Mouse (Mus musculus): ENCODE measurements around the gene Gpx4.

Gpx4 gene

DNA sequence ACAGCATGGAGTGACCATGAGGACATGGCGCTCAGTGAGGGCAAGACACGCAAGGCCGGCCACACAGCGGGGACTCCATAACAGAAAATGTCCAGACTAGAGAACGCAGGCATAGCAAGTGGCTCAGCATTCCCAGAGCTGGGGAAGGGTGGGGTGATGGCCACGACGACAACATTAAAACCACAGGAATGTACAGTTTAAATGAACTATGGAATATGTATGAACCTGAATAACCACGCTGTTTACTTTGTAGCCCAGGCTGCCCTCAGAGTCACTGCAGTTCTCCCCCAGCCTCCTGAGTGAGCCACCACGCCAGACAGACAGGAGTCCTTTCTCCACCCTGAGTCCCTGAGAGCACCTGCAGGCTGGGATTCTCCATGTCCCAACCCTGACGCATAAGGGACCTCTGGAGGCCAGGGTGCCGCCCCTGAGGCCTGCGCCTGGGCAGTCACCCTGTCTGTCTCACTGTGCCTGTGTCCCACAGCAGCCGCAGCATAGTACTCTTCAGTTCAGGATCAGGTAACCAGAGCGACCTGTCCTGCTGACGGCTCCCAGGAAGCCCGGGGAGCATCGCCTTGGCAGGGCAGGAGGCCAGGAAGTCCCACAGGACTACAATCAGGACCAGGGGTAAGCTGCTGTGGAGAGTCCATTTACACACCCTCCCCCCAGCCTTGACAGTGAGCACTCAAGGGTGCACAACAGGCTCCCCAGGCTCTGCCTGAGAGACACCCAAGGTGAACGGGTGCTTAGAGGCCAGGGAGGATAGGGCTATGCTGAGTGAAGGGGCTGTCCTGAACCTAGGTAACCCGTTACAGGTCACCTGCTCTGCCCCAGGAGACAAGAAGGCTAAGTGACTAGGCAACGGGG is 25.9 kb downstream of the Gpx4 start:
- DNase-seq (ENCODE audit: low read depth, low spot score), result no peak

DNA sequence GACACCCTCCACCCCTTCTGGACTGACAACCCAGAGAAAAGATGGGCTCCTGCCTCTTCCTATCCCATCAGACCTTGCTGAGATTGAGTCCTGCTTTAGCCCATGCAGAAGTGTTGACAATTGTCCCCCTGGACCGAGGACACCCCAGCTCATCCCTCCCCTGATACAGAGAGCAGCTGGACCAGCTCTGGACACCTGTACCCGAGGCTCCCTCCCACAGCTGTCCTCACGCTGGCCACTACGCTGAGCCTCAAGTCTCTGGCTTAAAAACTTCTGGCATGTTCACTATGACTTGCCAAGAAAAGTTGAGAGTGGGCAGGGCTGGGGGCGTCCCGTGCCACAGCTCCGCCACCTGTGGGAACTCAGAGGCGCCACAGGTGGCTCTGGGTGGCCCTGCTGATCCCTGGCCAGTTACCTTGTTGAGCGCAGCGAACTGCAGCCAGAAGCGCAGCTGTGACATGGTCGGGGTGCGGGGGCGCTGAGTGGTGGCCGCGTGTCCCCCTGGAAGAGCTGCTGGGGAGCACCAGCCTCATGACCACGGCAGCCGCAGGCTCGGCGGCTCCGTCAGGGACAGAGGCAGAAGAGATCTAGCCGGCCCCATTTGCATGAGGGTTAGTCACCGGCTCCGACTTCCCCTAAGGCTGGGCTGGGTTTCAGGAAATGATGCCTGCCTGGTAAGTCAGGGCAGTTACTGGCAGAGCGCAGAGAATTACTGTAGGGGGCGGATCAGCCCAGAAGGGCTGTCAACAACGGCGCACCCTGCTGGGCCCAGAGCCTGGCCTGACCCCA is 28.0 kb downstream of the Gpx4 start:
- no peak for DNase-seq (ENCODE audit: low read depth, low spot score)

DNA sequence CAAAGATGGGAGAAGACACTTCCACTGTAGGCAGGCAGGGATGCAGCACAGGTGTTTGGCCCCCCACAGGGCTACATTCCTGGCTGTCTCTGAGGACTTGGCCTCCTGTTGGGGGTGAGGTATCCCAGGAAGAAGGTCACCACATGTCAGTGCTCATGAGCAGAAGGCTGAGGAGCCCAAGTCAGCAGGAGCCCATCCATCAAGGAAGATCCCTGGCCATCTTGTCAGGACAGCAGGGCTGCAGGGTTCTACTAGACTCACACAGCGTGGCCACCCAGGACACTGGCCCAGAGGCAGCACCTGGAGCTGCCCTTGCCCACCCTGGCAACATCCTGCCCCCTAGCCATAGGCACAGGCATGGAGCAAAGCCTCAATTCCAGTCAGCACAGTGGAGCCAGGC is 29.0 kb downstream of the Gpx4 start:
- no peak for DNase-seq (ENCODE audit: low read depth, low spot score)

DNA sequence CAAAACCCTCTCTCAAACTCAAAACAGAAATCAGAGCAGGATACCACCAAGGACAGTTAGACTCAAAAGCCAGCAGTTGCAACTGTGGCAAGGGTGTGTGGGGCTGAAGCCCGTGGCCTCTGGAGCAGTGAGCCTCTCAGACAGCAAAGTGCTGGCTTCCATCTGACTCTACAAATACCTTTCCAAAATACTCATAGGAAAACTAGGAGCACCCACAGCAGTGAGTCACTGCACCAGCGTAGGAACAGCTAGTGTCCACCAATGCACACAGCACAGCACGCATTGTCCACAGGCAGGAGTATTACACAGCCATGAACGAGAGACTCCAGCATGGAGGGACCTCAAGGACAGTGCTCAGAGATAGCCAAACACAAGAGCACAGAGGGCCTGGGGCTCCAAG is 29.4 kb downstream of the Gpx4 start:
- DNase-seq (ENCODE audit: low read depth, low spot score), result no peak

DNA sequence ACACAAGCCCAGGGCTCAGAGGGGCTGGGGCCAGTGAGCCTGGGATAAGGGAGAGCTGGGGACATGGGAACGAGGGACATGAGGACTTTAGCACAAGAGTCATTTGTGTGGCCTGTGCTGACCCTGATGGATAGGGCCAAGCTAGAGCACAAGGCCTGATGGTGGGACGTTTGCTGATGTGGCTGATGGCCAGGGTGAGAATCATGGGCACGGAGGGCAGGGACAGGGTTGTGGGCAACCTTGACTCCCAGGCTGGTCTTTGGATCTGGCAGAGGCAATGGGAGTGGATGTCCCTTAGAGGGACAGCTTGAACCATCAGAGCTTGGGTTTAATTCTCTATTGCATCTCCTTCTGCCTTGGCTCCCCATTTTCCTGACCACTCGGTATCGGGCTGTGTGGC is 30.3 kb downstream of the Gpx4 start:
- DNase-seq (ENCODE audit: low read depth, low spot score), result no peak

DNA sequence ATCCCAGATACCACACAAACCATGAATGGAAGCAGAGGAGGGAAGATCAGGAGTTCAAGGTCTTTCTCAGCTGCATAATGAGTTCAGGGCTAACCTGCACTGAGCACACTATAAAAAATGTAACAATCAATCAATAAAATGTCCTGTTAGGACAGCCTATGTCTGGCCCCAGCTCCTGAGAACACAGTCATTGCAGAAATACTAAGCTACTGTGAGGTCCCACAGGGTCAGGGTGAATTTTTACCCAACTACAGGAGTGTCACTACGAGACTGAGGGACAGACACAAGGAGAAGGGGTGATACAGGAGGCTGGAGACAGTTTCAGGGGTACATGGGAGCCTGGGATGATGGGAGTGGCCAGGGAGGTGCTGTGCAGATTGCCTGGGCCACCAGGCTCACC is 31.4 kb downstream of the Gpx4 start:
- DNase-seq (ENCODE audit: low read depth, low spot score), result no peak

DNA sequence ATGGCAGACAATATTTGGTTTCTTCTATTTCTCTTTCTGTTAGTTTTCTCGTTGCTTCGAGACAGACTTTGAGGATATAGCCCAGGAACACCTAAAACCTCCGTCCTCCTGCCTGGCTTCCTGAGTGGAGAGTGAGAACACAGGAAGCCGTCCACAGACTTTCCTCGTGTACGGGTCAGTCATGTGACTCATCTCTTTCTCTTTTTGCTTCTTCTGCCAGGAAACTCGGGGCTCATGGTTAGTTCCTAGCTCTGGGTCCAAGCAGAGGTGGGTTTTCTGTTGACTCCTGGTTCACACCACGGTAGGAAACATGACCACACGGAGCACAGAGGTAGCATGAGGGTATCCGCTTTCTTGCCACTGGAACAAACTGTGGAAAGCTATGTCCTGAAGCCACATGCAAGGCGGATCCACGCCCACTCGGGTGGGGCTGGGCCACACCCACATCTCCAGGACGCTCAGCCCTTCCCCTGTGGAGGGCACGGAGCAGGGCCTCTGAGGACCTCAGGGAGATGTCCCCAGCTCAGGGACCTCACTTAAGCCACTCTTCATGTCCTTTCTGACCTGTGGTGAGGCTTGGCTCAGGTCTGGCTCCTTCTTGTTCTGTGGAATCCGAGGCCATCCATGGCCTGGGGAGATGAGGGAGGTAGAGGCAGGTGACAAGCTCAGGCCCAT is 33.6 kb downstream of the Gpx4 start:
- DNase-seq (ENCODE audit: low read depth, low spot score), result no peak

DNA sequence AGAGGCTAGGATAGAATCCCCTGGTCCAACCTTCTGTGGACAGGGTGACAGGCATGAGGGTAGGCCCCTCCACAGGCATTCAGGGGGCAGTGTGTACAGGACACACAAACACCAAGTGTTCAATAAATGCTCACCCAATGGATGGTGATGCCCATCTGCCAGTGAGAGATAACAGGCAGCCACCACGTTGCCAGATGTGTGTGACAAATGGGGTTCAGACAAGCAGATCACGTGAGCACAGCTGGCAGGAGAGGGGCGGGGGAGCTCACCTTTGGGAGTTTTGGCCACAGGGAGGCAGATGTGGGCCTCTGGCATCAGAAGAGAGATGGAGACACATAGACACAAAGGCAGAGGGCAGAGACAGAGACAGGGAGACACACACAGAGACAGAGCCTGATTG is 34.1 kb downstream of the Gpx4 start:
- DNase-seq (ENCODE audit: low read depth, low spot score), result no peak

DNA sequence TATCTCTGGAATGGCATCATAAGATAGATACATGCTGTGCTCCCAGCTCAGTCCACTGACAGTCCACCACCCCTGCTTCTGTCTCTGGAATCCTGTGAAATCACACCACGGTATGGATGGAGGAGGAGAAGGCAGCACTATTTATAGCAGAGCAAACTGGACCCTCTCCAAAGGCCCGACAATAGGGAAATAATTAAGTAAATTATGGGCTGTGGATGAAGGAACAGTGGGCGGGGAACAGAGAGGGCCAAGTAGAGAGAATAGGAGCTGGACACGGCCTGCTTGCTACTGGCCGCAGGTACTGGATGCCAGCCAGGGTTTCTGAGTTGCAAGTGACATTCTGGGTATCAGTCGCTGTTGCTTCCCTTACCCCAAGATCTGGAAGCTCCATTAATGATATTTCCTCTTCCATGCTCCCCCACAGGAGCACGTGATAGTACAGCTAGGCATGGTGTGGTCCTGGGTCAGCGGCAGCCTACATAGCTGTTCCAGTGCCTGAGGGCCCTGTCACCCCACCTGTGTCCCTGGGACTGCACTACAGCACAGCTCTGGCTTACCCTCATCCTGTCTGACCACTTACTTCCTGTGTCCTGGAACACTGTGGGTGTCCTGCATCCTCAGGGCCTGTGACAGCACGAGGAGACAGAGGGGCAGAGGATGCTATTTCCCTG is 38.0 kb downstream of the Gpx4 start:
- DNase-seq (ENCODE audit: low read depth, low spot score), result no peak

DNA sequence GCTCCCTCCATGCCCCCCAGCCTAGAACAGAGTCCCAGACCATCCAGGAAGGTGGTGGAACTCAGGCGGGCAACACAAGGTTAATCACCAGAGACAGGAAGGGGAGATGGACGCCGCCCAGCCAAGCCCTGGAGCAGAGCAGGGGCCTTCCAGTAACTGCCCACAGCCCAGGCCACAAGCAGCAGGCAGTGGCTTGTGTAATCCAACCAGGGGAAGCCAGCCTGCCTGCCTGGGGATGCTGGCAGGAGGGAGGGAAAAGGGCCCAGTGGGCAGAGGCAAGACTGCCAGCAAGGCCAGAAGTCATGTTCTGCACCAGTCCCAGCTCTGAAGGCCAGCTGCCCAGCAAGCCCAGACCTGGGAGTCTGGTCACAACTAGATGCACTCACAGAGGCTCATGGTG is 39.9 kb downstream of the Gpx4 start:
- DNase-seq (ENCODE audit: low read depth, low spot score), result no peak

DNA sequence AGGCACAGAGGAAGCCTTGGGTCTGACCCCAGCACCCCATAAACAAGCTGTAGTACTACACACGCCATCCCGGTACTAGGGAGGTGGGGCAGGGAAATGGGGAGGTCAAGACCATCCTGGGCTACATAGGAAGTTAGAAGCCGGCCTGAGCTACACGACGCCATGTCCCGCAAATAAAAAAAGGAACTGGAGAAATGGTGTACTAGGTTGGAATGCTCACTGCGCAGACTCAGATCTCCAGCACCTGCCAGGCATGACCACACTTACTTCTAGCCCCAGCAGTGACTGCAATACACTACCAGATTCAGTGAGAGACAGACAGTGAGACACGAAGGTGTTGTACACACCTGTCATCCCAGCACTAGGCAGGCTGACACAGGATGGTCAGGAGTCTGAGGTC is 40.5 kb downstream of the Gpx4 start:
- no peak for DNase-seq (ENCODE audit: low read depth, low spot score)

DNA sequence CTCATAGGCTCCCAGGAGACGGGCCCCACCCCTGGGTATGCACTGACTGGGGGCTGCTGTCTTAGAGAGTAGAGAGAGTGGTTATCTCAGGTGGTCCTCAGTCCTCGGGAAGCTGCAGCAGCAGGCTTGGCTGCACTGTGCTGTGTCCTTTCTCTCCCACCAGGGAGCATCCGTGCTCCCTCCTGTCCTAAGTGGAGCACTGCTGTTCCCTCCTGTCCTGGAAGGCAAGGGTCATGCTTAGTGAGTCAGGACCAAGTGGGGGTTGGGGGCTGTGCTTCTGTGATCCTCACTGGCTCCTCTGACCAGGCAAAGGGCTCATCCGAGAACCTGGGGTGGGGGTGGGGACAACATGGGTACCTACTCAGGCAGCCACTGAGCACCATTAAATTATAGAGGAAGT is 42.2 kb downstream of the Gpx4 start:
- DNase-seq (ENCODE audit: low read depth, low spot score), result no peak

DNA sequence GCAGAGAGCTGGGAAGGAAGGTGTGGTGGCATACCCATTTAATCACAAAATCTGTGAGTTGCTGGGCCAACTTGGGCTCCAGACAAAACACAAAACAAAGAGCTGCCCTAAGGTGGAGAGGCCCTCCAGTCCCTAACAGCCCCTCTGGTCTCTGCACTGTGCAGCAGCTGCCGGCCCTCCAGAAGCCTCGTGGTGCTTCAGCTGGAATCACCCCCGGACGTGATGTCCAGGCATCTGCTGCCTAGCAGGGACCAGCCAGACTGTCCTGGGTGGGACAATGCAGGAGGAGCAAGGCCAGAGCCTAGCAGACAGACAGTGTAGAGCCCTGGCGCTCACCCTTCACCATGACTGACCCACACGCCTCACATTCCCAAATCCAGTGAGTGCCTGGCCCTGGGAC is 44.6 kb downstream of the Gpx4 start:
- DNase-seq (ENCODE audit: low read depth, low spot score), result no peak

DNA sequence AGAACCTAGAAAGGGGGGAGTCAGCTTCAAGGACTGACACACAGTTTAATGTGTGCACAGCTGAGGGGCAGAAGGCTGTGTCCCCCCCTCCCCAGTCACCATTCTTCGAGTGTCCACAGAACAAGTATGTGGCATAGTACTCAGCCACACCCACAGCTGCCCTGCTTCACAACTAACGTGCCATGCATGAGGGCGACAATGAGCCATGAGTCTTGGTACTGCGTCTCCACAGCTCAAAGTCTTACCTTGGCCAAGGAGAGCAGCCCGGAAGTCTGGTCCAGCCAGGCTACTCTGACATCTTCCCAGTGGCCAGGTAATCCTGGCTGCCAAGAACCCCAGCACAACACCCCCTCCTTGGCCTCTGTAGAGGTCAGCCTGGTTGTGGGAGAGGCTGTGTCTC is 45.7 kb downstream of the Gpx4 start:
- no peak for DNase-seq (ENCODE audit: low read depth, low spot score)

DNA sequence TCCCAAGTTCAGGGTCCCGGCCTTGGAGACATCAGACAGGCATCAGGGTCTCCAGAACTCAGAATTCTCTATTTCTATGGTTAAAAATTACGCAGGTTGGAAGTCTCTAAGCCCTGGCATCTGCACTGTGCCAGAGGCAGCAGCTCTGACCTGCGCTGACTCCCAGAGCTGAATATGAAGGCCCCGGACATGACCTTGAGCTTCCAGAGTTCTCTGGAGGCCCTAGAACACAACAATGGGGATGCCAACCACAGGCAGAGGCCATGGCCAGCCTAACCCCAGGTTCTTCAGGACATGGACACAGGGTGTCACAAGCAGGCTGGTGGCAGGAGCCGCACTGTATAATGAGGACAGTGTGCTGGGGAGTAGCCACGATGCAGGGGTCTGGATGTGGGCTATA is 47.1 kb downstream of the Gpx4 start:
- no peak for DNase-seq (ENCODE audit: low read depth, low spot score)

DNA sequence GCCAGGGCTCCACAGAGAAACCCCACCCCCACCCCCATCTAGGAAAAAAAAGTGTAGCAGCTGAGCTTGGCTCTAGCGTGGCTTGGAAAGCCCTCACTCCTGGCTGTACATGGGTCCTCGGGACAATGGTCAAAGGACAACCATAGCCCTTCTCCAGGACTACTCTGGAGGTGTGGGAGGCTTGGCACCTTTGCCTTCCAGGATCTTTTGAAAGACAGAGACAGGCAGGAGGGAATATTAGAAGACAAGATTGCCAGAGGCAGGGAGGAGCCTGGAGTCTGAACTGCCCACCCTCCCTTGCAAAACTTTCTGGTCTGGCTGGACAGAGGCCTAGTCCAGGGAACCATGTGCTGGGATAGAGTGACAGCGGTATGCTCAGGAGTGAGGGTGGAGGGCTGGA is 47.7 kb downstream of the Gpx4 start:
- DNase-seq (ENCODE audit: low read depth, low spot score), result no peak

DNA sequence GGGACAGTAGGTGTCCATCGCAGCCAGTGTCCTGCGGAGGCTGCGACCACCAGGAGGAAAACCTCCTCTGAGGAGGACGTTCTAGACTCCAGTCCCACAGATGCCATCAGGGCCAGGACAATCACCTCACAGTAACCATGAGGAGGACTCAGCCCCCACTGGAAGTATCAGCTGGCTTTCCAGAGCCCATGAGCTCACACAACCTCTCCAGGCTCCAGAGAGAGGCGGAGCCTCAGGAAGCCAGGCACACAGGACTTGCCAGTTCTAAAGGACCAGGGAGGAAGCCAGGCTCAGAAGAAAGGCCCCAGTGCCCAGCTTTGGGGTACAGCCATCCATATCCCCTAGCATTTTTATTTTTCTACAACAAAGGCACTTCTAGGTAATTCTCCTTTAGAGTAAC is 48.6 kb downstream of the Gpx4 start:
- DNase-seq (ENCODE audit: low read depth, low spot score), result no peak

DNA sequence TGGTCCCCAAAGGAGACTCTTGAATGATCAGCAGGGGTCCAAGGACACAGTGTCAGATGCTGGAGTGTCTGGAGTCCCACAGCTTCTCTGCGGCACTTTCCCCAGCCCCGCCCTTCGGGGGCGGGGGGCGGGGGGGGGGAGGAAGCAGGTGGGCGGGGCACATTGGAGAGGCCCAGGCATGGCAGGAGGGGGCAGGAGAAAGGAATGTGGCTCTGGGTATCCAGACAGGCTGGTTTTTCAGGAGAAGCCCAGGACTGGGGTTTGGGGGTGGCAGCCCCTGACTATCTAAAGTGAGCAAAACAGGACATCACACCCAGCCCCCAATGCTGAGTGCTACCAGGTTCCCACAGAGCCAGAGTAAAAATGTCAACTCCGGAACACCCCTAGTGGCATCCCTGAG is 50.3 kb downstream of the Gpx4 start:
- no peak for DNase-seq (ENCODE audit: low read depth, low spot score)

DNA sequence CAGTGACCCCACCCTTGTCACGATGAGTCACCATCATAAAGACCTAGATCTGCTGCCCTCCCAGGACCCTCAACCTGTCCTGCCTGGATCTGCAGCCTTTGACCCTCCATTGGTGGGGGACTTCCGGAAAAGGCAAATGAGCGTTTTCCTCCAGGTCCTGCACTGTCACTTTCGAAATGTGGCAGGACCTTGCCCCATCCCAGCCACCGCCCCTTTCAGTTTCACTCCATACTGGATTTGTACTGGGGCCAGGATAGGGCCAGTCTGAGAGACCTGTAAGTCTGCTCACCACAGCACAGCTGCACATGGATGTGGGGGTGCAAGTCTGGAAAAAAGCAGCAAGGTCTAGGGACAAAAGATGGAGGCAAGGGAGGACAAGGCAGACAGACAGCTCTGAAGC is 51.7 kb downstream of the Gpx4 start:
- DNase-seq (ENCODE audit: low read depth, low spot score), result no peak

DNA sequence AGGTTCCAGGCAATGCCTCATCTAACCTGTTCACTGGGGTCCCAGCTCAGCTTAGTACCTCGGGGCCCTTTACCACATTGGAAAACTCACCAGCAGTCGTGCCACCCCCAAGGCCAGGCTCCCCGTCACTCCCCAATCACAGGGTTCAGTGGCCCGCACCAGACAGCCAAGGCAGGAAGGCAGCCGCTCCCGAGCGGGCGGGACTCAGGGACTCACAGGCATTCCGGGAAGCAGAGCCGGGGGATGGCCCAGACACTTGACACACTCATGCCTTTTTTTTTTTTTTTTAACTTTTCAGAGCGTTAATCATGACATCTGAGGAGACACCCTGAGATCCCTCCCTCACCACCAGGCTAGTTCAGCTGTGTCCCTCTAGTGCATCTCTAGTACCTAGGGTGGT is 54.0 kb downstream of the Gpx4 start:
- DNase-seq (ENCODE audit: low read depth, low spot score), result no peak

DNA sequence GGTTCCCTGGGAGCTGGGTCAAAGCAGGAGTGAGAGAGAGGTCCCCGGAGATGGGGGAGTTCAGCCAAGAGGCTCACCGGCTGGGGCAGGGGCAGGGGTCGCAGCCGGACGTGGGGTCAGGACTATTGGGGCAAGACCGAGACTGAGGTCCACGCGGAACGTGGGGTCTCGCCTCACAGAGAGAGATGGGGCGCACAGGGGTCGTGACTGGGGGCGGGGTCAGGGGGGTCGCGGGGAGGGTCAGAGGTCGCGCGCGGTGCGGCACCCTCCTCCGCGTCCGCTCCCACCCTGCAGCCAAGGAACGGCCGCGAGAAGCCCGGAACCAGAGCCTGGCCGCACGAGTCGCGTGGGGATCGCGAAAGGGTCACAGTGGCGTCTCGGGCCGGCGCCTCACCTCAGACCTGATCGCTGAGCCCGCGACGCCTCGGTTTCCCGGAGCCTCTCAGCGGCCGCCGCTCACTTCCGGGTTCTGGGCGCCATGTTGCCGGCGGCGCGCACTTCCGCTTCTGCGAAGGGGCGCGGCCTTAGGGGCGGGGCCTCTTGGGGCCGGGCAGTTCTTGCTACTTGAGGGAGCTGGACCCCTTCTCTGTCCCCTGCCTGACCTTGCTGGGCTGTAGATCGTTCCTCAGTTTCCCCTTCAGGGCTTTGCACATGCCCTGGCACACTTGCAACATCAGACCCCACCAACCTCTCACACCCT is 55.4 kb downstream of the Gpx4 start:
- DNase-seq (ENCODE audit: low read depth, low spot score), result peak; percentile 40

All from brain, embryonic 18.5 days (tissue).